8 mouse cellular contexts compared by ENCODE assay signal in the genomic region with DNA sequence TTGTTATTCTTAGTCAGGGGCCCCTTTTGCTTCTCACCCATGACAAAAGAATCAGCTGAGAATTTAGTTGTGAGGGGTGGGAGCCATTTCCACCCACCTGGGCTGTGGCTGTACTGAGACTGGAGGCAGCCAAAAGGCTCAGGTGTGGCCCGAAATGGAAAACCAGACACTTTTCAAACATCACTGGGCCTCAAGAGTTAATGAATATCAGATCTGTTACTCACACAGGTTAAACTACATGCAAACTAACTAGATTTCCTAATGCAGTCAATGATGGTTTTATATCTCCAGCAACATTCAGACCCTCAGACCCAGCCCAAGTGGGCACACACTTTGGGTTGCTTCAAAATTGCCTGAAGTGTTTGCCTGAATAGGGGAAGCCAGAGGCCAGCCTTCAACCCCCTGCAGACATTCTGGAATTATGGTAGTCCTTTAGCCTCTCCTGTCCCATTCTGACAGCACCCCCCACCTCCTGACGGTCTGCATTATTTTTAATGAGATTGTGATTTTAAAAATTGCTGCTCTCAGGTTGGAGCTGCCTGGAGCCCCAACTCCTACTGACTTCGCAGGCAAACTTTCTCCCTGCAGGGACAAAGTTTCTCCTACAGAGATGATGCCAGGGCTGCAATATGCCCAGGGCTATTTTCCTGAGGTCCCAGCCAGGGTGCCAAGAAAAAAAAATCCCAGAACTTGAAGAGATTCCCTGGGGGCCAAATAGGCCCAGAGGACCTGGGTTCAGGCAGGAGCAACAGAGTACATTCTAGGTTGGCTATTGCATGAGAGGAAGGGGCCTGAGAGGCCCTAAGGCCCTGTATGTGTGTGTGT. TPM values are rescaled to one million over a fixed set of nuclear protein-coding genes. Genes with fewer than 3 reads are reported as not detected.
A peak's percentile ranks its signal among the peaks of the same experiment; 100 is the strongest.
DNase-seq lines count a peak whose midpoint lies in the region; ATAC-seq and TF ChIP-seq lines count a peak whose summit lies in the region.

No protein-coding gene starts in this region.

- ATAC-seq in hindbrain, postnatal 0 days, result no peak
- ATAC-seq in midbrain, embryonic 12.5 days (ENCODE audit: low FRiP score, low read depth), result no peak

- no peak for DNase-seq in heart, embryonic 10.5 days (ENCODE audit: low spot score)
- no peak for DNase-seq in heart, adult 9 months (ENCODE audit: low spot score in 2 of 2)
- peak; percentile 19 for DNase-seq in hindbrain, postnatal 0 days (ENCODE audit: low spot score)
- no peak for DNase-seq in ovary, adult 18-20 months (ENCODE audit: low spot score)
- no peak for DNase-seq in thymus, postnatal 36 days
- DNase-seq in thymus, postnatal 10 days (ENCODE audit: low spot score in 2 of 2), result no peak

- H3K27me3 ChIP-seq in heart, embryonic 10.5 days (ENCODE audit: insufficient read depth, poor library complexity, severe bottlenecking), result peaks cover 40% of the 10 kb centered on the region
- H3K27me3 ChIP-seq in hindbrain, postnatal 0 days (ENCODE audit: insufficient read depth, low read length), result peaks cover 12% of the 10 kb centered on the region; the same call in 1 of the 2 replicates
- peaks cover 57% of the 10 kb centered on the region for H3K27me3 ChIP-seq in midbrain, embryonic 12.5 days

- no peak for TF ChIP-seq POLR2A in cortical plate, adult 2 months (IDR thresholded peaks at IDR 0.05; ENCODE audit: extremely low read depth, insufficient read depth, low read length)

- H3K36me3 ChIP-seq in heart, embryonic 10.5 days, result peaks cover 27% of the 10 kb centered on the region
- no peaks in the 10 kb centered on the region for H3K36me3 ChIP-seq in hindbrain, postnatal 0 days (ENCODE audit: insufficient read depth, low read length)
- H3K36me3 ChIP-seq in midbrain, embryonic 12.5 days, result peaks cover 11% of the 10 kb centered on the region; the same call in 1 of the 2 replicates

- no peaks in the 10 kb centered on the region for H3K9me3 ChIP-seq in heart, embryonic 10.5 days
- H3K9me3 ChIP-seq in hindbrain, postnatal 0 days (ENCODE audit: low read length), result no peaks in the 10 kb centered on the region
- H3K9me3 ChIP-seq in midbrain, embryonic 12.5 days, result no peaks in the 10 kb centered on the region

- peak overlapping the region; percentile 86 for H3K9ac ChIP-seq in hindbrain, postnatal 0 days (replicated peaks; ENCODE audit: low read length)
- H3K9ac ChIP-seq in midbrain, embryonic 12.5 days (replicated peaks), result peak overlapping the region; percentile 99

- H3K4me2 ChIP-seq in hindbrain, postnatal 0 days (ENCODE audit: low read depth, low read length), result peak overlapping the region; percentile 77
- H3K4me2 ChIP-seq in midbrain, embryonic 12.5 days (replicated peaks), result peak overlapping the region; percentile 66

- TF ChIP-seq CTCF in cortical plate, adult 2 months (IDR thresholded peaks at IDR 0.05; ENCODE audit: extremely low read depth, insufficient read depth, low read length), result no peak
- TF ChIP-seq CTCF in hindbrain, postnatal 0 days (IDR thresholded peaks at IDR 0.05; ENCODE audit: low read depth), result no peak

- WGBS in heart, embryonic 10.5 days, result 41% methylated on average over 3 of the region's 3 CpGs
- WGBS in hindbrain, postnatal 0 days, result 22% methylated on average over 3 of the region's 3 CpGs
- 28% methylated on average over 3 of the region's 3 CpGs for WGBS in midbrain, embryonic 12.5 days

- peak overlapping the region; percentile 82 for H3K4me3 ChIP-seq in heart, embryonic 10.5 days
- H3K4me3 ChIP-seq in cortical plate, adult 2 months (ENCODE audit: insufficient read depth, low read length), result peak overlapping the region; percentile 36; the same call in 1 of the 2 replicates
- peak overlapping the region; percentile 78 for H3K4me3 ChIP-seq in hindbrain, postnatal 0 days (ENCODE audit: low read length)
- peak overlapping the region; percentile 85 for H3K4me3 ChIP-seq in midbrain, embryonic 12.5 days

- peak overlapping the region; percentile 96 for H3K27ac ChIP-seq in heart, embryonic 10.5 days
- H3K27ac ChIP-seq in cortical plate, adult 2 months (ENCODE audit: insufficient read depth, low read length), result peak overlapping the region; percentile 27; the same call in 1 of the 2 replicates
- H3K27ac ChIP-seq in hindbrain, postnatal 0 days, result peak overlapping the region; percentile 96; the same call in 1 of the 2 replicates
- H3K27ac ChIP-seq in midbrain, embryonic 12.5 days (replicated peaks), result peak overlapping the region; percentile 99

- peaks cover 9% of the 10 kb centered on the region for H3K4me1 ChIP-seq in heart, embryonic 10.5 days
- H3K4me1 ChIP-seq in cortical plate, adult 2 months (ENCODE audit: control insufficient read depth, insufficient read depth, low read length), result no peaks in the 10 kb centered on the region
- H3K4me1 ChIP-seq in hindbrain, postnatal 0 days (ENCODE audit: insufficient read depth, low read length), result no peaks in the 10 kb centered on the region
- peaks cover 5% of the 10 kb centered on the region; the same call in 1 of the 2 replicates for H3K4me1 ChIP-seq in midbrain, embryonic 12.5 days

RNA-seq across cellular contexts. Expression of gene Nr2f2, which starts 9.6 kb away (rescaled TPM):
- 16.2 and 48.0 TPM in 2 replicates for polyA plus RNA-seq in heart, embryonic 10.5 days (2016; fragmentation: Nextera tagmentation; extraction: Ambion mirVana)
- polyA plus RNA-seq in cortical plate, adult 2 months (2012; rRNA removed), result 13.8 and 21.2 TPM in 2 replicates
- total RNA-seq in hindbrain, postnatal 0 days (2014; rRNA removed), result 33.2 and 43.1 TPM in 2 replicates
- polyA plus RNA-seq in hindbrain, postnatal 0 days (2015; fragmentation: Nextera tagmentation; extraction: Ambion mirVana), result 74.2 and 75.4 TPM in 2 replicates
- polyA plus RNA-seq in midbrain, embryonic 12.5 days (2016; fragmentation: Nextera tagmentation; extraction: Ambion mirVana), result 105 and 143 TPM in 2 replicates

Comparison
In these comparisons a context has a peak if more than half of its experiments do, and no peak if none do; other contexts are left out.
1. H3K27ac ChIP-seq: peak in every context shown above with its lines; median percentile 99 in midbrain, embryonic 12.5 days; 96 in heart, embryonic 10.5 days; 96 in hindbrain, postnatal 0 days; 27 in cortical plate, adult 2 months.